Mouse (Mus musculus) WW6 (cell line): ENCODE data around the gene Sars2.
"Not testable (repeated sequence)": the region's sequence is repeated elsewhere in the genome, so short reads cannot be mapped to it uniquely, and the experiment has no call there.

ENCODE experiments used
- DNase-seq: peaks from one replicate; pipeline ENCODE4 v3.0.0-alpha.2; 2013; ENCODE audit warnings: low read depth, low spot score

The Sars2 gene

DNA sequence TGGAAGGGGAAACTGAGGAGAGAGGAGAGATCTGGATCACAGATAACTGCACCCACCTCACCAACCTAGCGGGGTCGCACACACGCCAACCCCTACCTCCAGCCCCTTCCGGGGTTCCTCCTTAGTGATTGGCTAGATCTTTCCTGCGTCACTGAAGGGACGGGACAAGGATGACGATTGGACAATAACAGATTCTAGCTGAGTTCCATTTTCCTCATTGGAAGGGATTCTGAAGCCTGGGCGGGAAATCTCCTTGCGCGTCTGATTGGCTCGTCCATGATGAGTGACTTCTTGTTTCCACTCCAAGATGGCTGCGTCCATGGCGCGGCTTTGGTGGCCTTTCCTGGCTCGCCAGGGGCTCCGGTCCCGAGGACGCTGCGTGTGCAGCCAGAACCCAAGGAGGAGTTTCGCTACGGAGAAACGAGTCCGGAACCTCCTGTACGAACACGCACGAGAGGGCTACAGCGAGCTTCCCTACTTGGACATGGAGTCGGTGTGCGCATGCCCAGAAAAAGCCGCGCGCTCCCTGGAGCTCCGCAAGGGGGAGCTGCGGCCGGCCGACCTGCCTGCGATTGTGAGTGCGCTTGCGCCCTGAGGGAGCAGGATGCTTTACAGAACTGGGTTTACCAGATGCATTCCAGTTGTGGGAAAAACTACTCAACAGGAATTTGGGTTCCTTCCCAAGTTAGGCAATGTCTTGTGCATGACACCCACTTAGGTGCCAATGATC lies at the start of gene Sars2, which contains the start of gene Mrps12:
Sars2 (plus strand) TSS at position 284 of the 730 bp plus-strand sequence.
Mrps12 (minus strand) TSS at position 112 of the 730 bp plus-strand sequence.
- DNase-seq = peak; percentile 91

DNA sequence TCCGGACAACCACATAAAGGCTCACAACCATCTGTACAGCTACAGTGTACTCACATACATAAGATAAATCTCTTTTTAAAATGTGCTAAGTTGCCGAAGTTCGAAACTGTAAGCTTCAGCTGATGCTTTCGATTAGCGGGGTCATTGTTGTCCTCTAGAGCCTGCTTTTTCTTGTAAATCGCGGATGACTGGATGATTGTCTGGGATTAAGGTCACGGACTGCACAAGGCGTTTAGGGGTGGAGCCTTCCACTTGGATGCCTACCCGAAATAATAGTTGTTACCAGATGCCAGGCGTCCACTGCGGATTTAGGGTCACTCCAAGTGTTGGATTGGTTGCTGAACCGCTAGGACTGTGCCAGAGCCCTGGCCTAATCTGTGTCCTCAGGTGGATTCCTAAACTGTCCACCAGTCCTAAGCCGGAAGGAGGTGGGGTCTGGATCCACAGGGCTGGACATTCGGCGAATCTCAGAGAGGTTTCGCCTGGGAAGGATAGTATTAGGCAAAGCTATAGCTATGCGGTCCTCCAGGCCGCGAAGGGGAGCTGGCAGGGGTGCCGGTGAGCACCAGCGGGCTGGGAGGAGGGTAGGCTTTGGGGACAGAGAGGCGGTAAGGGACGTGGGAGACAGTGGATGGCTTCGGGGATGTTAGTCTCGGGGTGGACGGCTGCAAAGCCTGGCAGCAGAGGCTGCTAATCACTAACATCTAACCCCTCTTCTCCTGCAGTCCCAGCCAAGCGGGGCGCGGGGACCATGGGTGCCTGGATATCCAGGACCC lies 49.1 kb upstream of the Sars2 start, which contains the start of gene Fbxo27:
Fbxo27 (plus strand) TSS at position 305 of the 776 bp plus-strand sequence.
- DNase-seq = no peak

DNA sequence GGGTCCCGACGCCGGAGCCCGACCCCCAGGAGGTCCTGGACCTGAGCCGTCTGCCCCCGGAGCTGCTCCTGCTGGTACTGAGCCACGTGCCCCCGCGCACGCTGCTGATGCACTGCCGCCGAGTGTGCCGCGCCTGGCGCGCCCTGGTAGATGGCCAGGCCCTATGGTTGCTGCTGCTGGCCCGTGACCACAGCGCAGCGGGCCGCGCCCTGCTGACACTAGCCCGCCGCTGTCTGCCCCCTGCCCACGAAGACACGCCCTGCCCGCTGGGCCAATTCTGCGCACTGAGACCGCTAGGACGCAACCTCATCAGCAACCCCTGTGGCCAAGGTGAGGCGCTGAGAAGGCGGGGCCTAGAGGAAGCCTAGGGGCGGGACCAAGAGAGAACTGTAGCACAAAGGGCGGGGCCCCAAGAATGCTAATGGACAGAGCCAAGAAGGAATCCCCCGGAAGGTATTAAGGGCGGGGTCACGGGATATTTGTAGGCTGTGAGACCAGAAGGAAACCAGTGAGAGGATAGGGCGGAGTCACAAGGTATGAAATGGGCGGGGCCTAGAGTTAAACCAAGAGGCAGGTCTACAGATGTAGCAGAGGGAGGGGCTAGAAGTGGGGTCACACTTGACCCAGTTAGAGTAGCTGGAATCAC lies 48.3 kb upstream of the Sars2 start:
- DNase-seq = peak; percentile 99

DNA sequence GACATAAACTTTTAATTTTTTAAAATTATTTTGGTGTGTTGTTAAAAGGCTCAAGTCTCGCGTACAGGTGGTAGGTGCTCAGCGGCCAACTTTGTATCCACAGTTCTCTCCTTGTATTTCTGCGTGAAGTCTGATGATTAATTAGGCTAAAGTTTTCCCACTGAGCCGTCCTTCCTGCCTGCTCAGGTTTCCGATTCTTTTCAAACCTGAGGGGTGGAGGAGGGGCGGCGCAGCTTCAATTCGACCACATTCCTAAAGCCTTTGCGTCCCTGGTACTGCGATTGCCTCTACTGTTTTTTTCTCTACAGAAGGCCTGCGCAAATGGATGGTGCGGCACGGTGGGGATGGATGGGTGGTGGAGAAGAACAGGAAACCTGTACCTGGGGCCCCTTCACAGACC lies 47.4 kb upstream of the Sars2 start:
- no peak for DNase-seq

DNA sequence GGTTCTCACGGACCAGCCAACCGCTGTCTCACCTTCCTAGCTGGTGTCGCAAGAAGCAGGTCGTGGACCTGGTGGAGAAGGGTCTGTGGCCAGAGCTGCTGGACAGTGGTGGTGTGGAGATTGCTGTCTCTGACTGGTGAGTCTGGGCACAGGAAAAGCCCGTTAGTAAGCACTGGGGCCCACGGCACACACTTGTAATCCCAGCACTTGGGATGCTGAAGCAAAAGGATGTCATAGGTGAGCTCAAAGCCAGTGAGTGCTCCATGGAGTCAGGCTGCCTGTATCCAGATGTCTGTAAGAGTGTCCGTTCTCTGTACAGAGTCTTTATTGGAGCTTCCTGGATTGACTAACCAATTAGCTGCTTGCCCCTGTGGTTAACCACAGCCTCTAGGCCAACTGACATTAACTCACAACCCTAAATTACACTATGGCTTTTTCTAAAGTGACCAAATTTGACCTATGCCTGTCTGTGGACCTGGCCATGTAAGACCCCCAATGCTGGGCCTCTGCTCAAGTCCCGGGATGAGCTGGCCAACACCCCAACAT lies 46.8 kb upstream of the Sars2 start:
- no peak for DNase-seq

DNA sequence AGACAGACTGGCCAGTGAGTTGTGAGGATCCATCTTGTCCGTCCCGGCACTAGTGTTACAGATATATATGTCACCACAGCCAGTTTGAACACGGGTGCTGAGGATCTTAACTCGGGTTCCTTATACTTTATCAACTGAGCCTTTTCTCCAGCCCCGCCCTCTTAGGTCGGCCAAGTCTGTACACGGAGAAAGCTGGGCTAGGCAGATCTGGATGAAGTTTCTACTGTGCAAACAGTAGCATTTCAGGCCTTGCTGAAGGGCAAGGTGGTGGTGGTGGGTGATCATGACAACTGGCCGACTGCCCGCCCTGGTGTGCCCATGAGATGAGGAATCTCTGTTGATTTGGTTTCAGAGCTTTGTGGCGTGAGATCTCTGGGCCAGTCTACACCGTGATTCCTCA lies 44.5 kb upstream of the Sars2 start:
- DNase-seq = no peak

DNA sequence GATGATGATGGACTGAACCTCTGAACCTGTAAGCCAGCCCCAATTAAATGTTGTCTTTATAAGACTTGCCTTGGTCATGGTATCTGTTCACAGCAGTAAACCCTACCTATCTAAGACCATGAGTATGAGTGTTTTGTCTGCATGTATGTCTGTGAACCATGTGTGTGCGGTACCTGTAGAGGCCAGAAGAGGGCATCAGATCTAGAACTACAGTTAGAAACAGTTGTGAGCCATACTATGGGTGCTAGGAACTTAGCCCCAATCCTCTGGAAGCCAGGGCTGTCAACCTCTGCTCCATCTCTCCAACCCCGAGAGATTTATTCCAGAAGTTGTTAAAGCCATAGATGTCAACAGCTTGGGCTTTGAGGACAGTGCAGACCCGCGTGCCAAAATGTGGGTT lies 41.5 kb upstream of the Sars2 start:
- no peak for DNase-seq

DNA sequence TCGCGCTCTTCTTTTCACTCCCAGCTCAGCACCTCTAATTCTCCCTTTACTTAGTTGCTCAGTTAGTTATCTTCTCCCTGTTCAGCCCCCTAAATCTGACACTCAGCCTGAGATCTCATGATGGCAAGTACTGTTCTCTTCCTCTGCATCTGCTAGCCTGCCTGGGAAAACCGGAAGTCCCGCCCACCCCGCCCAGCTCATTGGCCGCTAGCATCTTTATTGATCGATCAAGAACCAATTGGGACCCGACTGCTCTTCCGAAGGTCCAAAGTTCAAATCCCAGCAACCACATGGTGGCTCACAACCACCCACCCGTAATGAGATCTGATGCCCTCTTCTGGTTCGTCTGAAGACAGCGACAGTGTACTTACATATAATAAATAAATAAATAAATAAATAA lies 40.5 kb upstream of the Sars2 start:
- not testable (repeated sequence) for DNase-seq

DNA sequence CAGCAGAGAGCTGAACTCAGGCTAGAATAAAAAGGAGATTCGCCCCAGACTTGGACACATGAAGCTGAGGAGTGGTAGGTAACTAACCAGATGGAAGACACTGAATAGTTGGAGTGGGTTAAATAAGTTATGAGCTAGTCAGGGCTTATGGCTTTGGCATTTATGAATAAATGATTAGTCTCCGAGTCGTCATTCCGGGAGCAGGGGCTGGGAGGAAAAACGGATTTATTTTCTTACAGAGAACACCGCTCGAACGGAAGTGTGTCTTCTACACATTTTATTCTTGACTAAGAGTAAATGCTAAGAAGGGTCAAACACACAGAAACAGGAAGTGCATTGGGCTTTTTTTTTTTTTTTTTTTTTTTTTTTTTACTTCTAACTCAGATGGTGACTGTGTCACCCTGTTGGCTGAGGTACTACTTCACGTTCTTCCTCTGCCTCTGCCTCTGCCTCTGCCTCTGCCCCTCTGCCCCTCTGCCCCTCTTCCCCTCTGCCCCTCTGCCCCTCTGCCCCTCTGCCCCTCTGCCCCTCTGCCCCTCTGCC lies 39.1 kb upstream of the Sars2 start:
- DNase-seq = no peak

DNA sequence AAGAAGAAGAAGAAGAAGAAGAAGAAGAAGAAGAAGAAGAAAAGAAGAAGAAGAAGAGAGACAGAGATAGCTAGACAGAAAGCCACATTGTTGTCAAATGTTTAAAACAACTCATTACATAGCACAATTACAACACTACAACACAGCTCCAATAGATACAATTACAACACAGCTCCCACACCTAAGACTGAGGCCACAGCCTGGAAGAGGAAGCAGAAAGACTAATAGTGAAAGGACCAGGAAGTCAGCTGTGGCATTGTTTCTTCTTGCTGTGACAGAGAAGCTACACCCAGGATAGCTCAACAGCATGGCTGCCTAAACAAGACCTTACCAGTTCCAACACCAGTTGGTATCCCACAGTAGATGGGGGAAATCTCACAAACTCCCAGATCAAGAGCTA lies 32.3 kb upstream of the Sars2 start:
- DNase-seq = no peak

DNA sequence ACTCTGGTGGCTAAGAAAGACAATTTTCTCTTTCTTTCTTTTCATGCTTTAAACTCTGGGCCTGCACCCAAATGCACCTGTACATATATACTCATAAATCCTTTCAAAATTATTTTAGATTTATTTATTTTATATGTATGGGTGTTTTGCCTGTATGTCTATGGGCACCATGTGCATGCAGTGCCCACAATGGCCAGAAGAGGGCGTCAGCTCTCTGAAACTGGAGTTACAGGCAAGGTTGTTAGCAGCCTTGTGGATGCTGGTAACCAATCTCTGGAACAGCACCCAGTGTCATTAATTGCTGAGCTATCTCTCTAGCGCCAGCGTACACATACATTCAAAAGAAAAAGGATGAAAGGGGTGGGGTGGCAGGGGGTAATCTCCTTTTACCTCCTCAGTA lies 30.8 kb upstream of the Sars2 start:
- DNase-seq = no peak

DNA sequence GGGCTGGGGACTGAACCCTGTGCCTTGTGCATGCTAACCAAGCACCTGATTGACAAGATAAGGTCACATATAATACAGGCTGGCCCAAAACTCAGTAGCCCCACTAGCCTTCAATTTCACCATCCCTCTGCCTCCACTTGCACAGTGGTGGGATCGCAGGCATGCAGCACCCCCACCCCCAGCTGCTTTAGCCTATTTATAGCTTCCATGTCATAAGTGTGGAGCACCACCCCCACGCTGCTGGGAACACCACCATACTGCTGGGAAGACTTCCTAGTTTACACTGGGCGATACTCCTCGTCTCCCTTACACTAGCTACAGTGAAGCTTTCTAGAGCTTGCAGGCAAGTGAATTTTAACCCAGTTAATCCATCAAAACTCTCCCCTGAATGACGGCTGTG lies 27.1 kb upstream of the Sars2 start:
- DNase-seq = no peak

DNA sequence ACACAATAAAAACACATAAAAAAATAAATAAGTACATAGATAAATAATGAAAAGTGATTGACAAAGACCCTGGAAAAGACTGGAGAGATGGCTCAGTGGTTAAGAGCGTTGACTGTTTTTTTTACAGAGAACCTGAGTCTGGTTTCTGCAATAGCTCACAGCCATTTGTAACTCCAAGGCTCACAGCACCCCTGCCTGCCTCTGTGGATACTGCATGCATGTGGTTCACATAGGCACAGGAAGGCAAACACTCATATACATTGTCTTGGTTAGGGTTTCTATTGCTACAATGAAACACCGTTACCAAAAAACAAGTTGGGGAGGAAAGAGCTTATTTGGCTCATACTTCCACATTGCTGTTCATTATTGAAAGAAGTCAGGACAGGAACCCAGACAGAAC lies 26.2 kb upstream of the Sars2 start:
- no peak for DNase-seq

DNA sequence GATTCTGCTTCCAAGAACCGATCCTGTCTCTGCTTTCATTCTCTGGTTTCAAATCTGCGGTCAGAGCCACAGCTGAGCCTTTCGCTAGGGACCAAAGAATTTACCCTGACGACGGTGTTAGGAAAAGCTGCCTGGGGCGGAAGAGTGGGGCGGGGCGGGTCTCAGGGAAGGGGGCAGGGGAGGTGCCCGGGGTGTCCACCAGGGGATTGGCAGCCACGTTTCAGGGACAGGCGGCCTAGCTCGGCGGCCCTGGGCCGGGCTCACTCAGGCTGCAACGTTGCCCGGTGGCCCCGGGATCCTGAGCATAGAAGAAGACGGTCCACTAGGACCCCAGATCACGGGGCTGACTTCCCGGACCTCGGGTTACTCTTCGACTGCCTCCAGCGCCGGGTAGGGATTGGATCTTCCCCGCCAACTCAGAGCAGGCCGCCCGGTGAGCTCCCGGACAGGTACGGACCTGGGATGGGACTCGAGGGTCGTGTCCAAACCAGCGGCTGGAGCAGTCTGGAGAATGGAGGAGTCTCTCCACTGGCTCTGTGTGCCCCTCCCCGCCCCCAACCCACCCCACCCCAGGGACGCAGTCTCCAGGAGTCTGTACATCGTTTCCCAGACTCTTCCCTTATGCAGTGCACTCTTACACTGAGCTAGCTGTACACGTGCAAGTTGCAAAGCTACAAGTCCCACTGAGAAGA lies 25.1 kb upstream of the Sars2 start, which contains the start of gene Fbxo17:
Fbxo17 (plus strand) TSS at position 215 of the 692 bp plus-strand sequence.
- no peak for DNase-seq

DNA sequence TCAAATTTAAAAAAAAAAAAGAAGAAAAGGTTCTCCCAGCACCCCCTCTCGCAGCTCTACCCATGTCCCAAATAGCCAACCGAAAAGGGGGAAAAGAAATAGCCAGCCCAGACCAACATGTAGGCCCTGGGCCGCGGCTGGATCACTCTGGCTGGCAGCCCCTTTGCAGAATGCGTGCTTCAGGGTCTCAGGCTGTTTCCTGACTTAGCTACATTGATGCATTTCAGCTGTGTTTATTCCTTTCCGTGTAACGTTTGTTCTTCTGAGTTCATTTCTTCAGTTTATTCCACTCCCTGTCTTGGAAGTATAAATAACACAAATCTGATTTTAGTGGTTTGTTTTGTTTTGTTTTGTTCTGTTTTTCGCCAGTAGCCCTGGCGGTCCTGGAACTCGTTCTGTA lies 24.1 kb upstream of the Sars2 start:
- no peak for DNase-seq

DNA sequence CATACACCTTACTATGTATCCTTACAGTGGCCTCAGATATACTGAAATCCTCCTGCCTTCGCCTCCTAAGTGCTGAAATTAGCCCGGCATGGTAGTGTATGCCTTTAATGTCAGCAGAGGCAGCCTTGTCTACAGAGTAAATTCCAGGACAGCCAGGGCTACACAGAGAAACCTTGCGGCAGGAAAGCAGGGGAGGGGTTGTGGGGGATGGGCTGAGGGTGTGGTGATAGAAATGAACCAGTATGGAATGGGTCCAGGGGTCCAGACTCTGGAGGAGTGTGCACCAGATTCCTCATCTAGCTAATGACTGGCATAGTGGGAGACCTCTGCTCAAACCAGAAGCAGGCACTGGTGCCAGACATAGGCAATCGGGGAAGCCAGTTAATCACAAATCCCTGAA lies 22.6 kb upstream of the Sars2 start:
- no peak for DNase-seq

DNA sequence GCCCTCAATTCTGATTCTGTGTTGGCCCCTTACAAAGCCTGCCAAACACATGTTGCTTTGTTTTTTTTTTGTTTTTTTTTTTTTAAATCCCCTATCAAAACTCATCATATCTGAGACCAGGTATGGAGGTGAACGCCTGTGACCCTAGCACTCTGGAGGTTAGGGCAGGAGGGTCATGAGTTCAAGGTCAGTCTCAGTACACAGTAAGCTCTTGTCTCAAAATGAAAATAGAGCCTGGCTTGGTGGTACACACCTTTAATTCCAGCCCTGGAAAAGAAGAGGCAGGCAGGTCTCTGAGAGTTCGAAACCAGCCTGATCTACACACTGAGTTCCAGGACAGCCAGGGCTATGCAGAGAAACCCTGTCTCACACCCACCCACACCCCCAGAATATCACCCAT lies 22.1 kb upstream of the Sars2 start:
- DNase-seq = no peak

DNA sequence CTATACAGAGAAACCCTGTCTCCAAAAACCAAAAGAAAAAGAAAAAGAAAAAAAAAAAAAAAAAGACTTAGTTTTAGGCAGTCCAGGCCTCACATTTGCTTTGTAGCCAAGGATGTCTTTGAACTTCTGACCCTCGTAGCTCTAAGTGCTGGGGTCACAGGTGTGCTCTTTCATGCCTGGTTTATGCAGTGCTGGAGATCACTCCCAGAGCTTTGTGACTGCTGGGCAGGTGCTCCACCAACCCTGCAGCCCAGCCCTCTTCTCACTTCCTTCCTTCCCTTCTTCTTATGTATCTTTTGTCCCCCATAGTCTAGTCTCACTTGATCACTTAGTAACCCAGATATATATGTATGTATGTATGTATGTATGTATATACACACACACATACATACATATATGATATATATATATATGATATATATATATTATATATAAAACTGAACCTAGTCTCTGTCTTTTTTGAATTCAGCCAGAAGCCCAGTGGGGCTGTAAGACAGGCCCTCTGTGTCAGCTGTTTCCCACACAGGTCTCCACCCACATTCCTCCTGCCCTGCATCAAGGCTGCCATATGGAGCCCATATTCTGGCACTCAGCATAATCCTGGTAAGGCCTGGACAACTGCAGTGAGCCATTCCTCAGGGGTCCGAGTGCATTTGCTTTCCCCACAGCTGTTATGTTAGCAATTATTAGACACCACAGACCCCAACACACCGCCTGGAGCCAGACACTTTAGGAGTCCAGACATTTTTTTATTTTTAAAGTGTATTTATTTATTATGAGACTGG lies 20.8 kb upstream of the Sars2 start:
- DNase-seq = no peak

DNA sequence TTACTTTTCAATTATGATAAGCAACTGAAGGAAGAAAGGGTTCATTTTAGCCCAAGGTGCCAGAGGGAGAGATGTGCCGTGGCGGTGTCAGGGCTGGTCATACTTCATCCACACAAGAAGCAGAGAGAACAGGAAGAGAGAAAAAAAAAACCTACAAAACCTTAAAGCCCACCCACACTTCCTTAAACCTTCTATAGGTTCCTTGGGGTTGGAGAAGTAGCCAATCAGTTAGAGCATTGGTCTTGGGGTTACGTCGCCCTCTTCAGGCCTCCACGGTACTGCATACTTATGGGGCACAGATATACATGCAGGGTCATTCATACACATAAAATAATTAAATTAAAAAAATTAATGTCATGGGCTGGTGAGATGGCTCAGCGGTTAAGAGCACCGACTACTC lies 19.7 kb upstream of the Sars2 start:
- DNase-seq = no peak

DNA sequence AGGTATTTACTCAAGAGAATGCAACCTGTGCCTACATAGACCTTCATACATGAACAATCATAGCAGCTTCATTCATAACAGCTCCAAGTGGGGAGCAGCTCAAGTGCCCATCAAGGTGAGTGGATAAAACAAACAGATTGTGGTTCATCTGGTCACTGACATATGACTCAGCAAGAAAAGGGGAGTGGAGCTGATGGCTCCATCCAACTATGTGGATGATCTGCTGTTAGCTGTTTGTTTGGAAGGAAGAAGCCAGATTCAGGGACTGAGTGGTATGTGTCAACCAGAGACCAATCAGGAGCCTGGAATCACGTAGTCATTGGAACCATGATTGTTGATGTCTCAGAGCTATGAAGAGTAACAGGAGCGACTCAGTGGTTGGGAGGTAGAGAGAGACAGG lies 17.2 kb upstream of the Sars2 start:
- DNase-seq = no peak
